Mouse (Mus musculus): ENCODE measurements around the gene Mettl13. TPM values are rescaled to one million over a fixed set of nuclear protein-coding genes. Genes with fewer than 3 reads are reported as not detected.

Gene Mettl13
- polyA plus RNA-seq, 1 experiment, result 15.0 TPM

DNA sequence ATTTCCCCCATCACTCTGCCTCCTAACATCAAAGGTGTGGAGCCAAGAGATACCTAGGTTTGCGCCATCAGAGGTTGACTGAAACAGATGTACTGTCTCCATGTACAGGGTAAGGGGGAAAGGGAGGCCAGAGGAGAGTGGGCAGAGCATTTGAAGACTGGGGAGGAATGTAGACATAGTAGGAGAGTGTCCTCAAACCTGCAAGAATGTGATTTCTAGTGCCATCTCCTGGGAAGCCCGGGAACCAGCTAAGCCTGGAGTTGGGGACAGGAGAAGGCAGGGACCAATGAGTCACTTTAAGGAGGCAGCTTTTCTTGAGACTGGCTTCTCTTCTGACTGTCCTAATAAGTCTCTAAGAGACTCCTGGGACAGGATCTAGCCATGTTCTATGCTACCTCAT is 18.7 kb downstream of the Mettl13 start:
- Histone ChIP-seq H3K9ac (ENCODE audit: low read depth, poor library complexity, severe bottlenecking) (no peak overlapping the region), H3K4me1 (ENCODE audit: control insufficient read depth, insufficient read depth, low read length) (no peaks in the 10 kb centered on the region), H3K9me3 (replicated peaks; ENCODE audit: control insufficient read depth, insufficient read depth, low read length, poor library complexity, severe bottlenecking) (0 out of 2 replicates have a peak, but pooled peaks cover 4% of the 10 kb centered on the region), H3K27me3 (ENCODE audit: control insufficient read depth, insufficient read depth, low read length, poor library complexity, severe bottlenecking) (no peaks in the 10 kb centered on the region), H3K4me3 (ENCODE audit: low read depth, low read length) (no peak overlapping the region), H3K27ac (ENCODE audit: insufficient read depth, low read length) (no peak overlapping the region), H3K36me3 (ENCODE audit: control insufficient read depth, insufficient read depth, low read length, poor library complexity, severe bottlenecking) (peaks cover 12% of the 10 kb centered on the region; the same call in 1 of the 2 replicates)
- no peak for TF ChIP-seq CTCF (IDR thresholded peaks at IDR 0.05; ENCODE audit: low read depth, low read length)
- TF ChIP-seq EP300 (IDR thresholded peaks at IDR 0.05; ENCODE audit: insufficient read depth, low read depth, low read length), result no peak
- no peak for TF ChIP-seq POLR2A (IDR thresholded peaks at IDR 0.05; ENCODE audit: insufficient read depth, low read length)

DNA sequence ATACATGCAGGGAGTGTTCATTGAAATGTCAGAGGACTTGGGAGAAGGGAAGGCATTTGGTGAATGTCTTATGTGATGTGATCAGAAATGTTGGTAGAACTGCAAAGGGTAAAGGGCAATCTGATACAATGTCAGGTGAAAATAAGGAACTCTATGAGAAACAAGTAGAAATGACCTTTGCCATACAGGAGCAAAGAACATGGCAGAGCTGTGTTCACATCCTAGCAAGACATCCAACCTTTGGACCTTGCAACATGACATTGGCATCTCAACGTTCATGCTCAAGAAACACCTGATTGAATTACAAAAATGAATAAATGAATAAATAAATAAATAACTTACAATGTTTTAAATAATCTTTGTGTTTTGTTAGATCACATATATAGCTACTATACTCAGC is 33.2 kb downstream of the Mettl13 start:
- Histone ChIP-seq H3K27me3 (ENCODE audit: control insufficient read depth, insufficient read depth, low read length, poor library complexity, severe bottlenecking) (no peaks in the 10 kb centered on the region), H3K4me3 (ENCODE audit: low read depth, low read length) (no peak overlapping the region), H3K27ac (ENCODE audit: insufficient read depth, low read length) (no peak overlapping the region), H3K36me3 (ENCODE audit: control insufficient read depth, insufficient read depth, low read length, poor library complexity, severe bottlenecking) (no peaks in the 10 kb centered on the region), H3K9ac (ENCODE audit: low read depth, poor library complexity, severe bottlenecking) (no peak overlapping the region), H3K9me3 (replicated peaks; ENCODE audit: control insufficient read depth, insufficient read depth, low read length, poor library complexity, severe bottlenecking) (no peaks in the 10 kb centered on the region), H3K4me1 (ENCODE audit: control insufficient read depth, insufficient read depth, low read length) (no peaks in the 10 kb centered on the region)
- TF ChIP-seq EP300 (IDR thresholded peaks at IDR 0.05; ENCODE audit: insufficient read depth, low read depth, low read length) (no peak), CTCF (IDR thresholded peaks at IDR 0.05; ENCODE audit: low read depth, low read length) (no peak), POLR2A (IDR thresholded peaks at IDR 0.05; ENCODE audit: insufficient read depth, low read length) (no peak)

DNA sequence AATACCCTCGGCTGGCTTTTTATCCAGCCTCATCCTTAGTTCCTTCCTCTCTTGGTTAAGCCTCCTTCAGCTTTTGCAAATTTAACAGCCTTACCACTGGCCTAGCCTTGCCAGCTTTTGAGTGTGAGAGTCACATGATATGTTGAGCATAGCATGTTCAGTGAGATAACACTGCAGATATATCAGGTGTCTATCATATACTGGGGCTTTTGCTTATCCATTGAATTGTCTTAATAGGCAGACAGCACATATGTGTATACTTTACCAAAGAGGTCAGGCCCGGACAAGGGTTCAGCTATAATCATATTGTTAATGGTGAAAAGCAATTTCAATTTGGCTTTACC is 38.4 kb downstream of the Mettl13 start:
- Histone ChIP-seq H3K27me3 (ENCODE audit: control insufficient read depth, insufficient read depth, low read length, poor library complexity, severe bottlenecking) (no peaks in the 10 kb centered on the region), H3K36me3 (ENCODE audit: control insufficient read depth, insufficient read depth, low read length, poor library complexity, severe bottlenecking) (no peaks in the 10 kb centered on the region), H3K4me3 (ENCODE audit: low read depth, low read length) (no peak overlapping the region), H3K4me1 (ENCODE audit: control insufficient read depth, insufficient read depth, low read length) (no peaks in the 10 kb centered on the region), H3K9me3 (replicated peaks; ENCODE audit: control insufficient read depth, insufficient read depth, low read length, poor library complexity, severe bottlenecking) (no peaks in the 10 kb centered on the region), H3K27ac (ENCODE audit: insufficient read depth, low read length) (no peak overlapping the region), H3K9ac (ENCODE audit: low read depth, poor library complexity, severe bottlenecking) (no peak overlapping the region)
- TF ChIP-seq EP300 (IDR thresholded peaks at IDR 0.05; ENCODE audit: insufficient read depth, low read depth, low read length), result no peak
- TF ChIP-seq POLR2A (IDR thresholded peaks at IDR 0.05; ENCODE audit: insufficient read depth, low read length), result no peak
- no peak for TF ChIP-seq CTCF (IDR thresholded peaks at IDR 0.05; ENCODE audit: low read depth, low read length)

DNA sequence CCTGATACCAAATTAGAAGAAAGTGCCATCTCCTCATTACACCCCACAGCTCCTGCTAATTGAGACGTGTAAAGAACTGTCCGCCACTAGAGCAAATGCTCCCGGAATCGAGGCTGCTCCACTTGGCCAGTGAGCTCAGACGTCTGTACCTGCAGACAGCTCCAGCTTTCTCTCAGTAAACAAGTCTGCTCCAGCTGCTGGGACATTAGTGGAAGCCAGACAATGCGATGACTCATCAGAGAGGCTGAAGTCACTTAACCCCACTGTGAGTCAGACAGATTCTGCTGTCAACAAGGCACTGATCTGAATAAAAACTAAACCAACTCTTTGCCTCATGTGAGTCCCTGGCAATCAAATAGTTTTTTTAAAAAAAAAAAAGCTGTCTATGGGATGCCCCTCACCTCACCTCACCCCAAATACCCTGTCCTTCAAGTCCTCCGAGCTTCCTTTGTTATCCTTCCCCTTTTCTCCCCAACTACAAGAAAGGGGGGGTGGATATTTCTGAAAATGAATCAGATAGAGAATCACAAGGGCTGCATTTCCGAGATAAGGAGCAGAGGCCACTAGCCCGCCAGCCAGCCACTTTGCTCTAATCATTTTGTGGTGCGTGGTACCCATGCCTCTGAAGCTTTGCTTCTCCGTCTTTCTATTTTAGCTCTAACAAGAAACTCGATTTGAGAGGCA is 38.9 kb downstream of the Mettl13 start:
- Histone ChIP-seq H3K4me1 (ENCODE audit: control insufficient read depth, insufficient read depth, low read length) (no peaks in the 10 kb centered on the region), H3K27ac (ENCODE audit: insufficient read depth, low read length) (no peak overlapping the region), H3K27me3 (ENCODE audit: control insufficient read depth, insufficient read depth, low read length, poor library complexity, severe bottlenecking) (no peaks in the 10 kb centered on the region), H3K4me3 (ENCODE audit: low read depth, low read length) (no peak overlapping the region), H3K9ac (ENCODE audit: low read depth, poor library complexity, severe bottlenecking) (no peak overlapping the region), H3K36me3 (ENCODE audit: control insufficient read depth, insufficient read depth, low read length, poor library complexity, severe bottlenecking) (no peaks in the 10 kb centered on the region), H3K9me3 (replicated peaks; ENCODE audit: control insufficient read depth, insufficient read depth, low read length, poor library complexity, severe bottlenecking) (no peaks in the 10 kb centered on the region)
- no peak for TF ChIP-seq CTCF (IDR thresholded peaks at IDR 0.05; ENCODE audit: low read depth, low read length)
- TF ChIP-seq POLR2A (IDR thresholded peaks at IDR 0.05; ENCODE audit: insufficient read depth, low read length), result no peak
- no peak for TF ChIP-seq EP300 (IDR thresholded peaks at IDR 0.05; ENCODE audit: insufficient read depth, low read depth, low read length)

DNA sequence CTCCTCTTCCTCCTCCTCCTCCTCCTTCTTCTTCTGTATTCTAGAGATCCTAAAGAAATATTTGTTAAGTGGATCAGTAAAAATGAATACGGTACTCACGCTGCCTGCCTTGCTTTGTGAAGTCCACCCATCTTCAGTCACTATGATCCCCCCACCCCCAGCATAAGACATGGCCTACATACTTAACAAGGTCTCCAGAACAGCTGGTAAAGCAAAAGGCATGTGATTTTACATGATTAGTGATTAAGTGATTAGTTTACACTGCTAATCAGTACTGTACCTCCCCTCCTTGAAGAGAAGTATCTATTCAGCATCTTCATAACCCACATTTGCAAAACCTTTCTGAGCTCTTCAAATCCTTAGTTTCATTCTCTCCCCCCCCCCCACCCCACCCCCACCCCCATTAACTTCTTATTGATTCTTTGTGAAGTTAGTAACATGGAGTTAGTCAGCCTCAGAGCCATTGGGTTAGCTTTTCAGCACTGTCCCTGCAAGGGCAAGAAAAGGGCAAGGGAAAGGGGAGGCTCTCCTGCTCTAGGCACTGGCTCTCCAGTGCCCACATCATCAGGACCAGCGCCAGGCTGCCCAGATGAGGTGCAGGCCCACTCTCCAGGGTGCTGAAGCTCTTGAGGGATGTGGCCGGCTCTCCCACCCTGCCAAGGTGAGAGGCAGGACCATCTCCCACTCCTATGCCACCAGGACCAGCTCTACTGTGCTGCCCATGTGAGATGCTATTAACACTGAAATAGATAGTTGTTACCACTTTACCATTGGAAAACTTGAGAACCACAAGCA is 39.9 kb downstream of the Mettl13 start:
- TF ChIP-seq POLR2A (IDR thresholded peaks at IDR 0.05; ENCODE audit: insufficient read depth, low read length), result no peak
- no peak for TF ChIP-seq EP300 (IDR thresholded peaks at IDR 0.05; ENCODE audit: insufficient read depth, low read depth, low read length)
- no peak for TF ChIP-seq CTCF (IDR thresholded peaks at IDR 0.05; ENCODE audit: low read depth, low read length)
- H3K4me1 ChIP-seq (ENCODE audit: control insufficient read depth, insufficient read depth, low read length), result no peaks in the 10 kb centered on the region
- H3K27ac ChIP-seq (ENCODE audit: insufficient read depth, low read length), result no peak overlapping the region
- no peaks in the 10 kb centered on the region for H3K27me3 ChIP-seq (ENCODE audit: control insufficient read depth, insufficient read depth, low read length, poor library complexity, severe bottlenecking)
- H3K36me3 ChIP-seq (ENCODE audit: control insufficient read depth, insufficient read depth, low read length, poor library complexity, severe bottlenecking), result no peaks in the 10 kb centered on the region
- H3K9ac ChIP-seq (ENCODE audit: low read depth, poor library complexity, severe bottlenecking), result no peak overlapping the region
- no peaks in the 10 kb centered on the region for H3K9me3 ChIP-seq (replicated peaks; ENCODE audit: control insufficient read depth, insufficient read depth, low read length, poor library complexity, severe bottlenecking)
- no peak overlapping the region for H3K4me3 ChIP-seq (ENCODE audit: low read depth, low read length)

DNA sequence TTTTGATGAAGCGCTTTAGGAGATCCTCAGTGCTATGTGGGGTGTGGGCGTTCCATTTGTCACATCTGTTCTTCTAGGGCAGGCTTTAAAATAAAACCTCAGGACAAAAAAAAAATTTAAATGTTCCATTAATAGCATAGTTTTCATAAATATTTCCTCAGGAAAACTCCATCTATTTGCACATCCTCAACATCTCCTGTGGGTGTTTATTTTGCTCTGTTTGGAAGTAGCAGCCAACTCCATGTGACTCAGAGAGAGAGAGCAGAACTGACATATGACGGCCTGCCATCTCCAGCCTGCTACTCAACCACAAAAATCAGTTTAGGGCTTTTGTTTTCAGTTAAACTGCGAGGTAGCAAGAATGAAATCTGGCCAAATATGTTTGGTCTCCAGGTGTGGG is 41.8 kb downstream of the Mettl13 start:
- no peaks in the 10 kb centered on the region for H3K36me3 ChIP-seq (ENCODE audit: control insufficient read depth, insufficient read depth, low read length, poor library complexity, severe bottlenecking)
- H3K9ac ChIP-seq (ENCODE audit: low read depth, poor library complexity, severe bottlenecking), result no peak overlapping the region
- no peaks in the 10 kb centered on the region for H3K4me1 ChIP-seq (ENCODE audit: control insufficient read depth, insufficient read depth, low read length)
- no peak overlapping the region for H3K27ac ChIP-seq (ENCODE audit: insufficient read depth, low read length)
- TF ChIP-seq CTCF (IDR thresholded peaks at IDR 0.05; ENCODE audit: low read depth, low read length) (no peak), EP300 (IDR thresholded peaks at IDR 0.05; ENCODE audit: insufficient read depth, low read depth, low read length) (no peak), POLR2A (IDR thresholded peaks at IDR 0.05; ENCODE audit: insufficient read depth, low read length) (no peak)
- no peaks in the 10 kb centered on the region for H3K27me3 ChIP-seq (ENCODE audit: control insufficient read depth, insufficient read depth, low read length, poor library complexity, severe bottlenecking)
- H3K4me3 ChIP-seq (ENCODE audit: low read depth, low read length), result no peak overlapping the region
- H3K9me3 ChIP-seq (replicated peaks; ENCODE audit: control insufficient read depth, insufficient read depth, low read length, poor library complexity, severe bottlenecking), result no peaks in the 10 kb centered on the region
